Mouse (Mus musculus): ENCODE measurements around the gene Pigg.

Gene Pigg

GRCm38 (mm10) chr5:108357862-108358261 lies 45.5 kb downstream of the Pigg start:
- DNase-seq, result no peak

- no peak for DNase-seq
Measured at GRCm38 (mm10) chr5:108359491-108359890, 47.1 kb downstream of the Pigg start.

- DNase-seq, result no peak
Measured at GRCm38 (mm10) chr5:108360211-108360610, 47.8 kb downstream of the Pigg start.

GRCm38 (mm10) chr5:108362330-108362729 lies 49.9 kb downstream of the Pigg start:
- no peak for DNase-seq

- no peak for DNase-seq
Measured at GRCm38 (mm10) chr5:108366328-108366983, 54.0 kb downstream of the Pigg start.

- no peak for DNase-seq
Measured at GRCm38 (mm10) chr5:108366984-108367841, 54.8 kb downstream of the Pigg start.

GRCm38 (mm10) chr5:108367871-108368332 lies 55.5 kb downstream of the Pigg start, which contains the start of gene Gm42517:
TSS of gene Gm42517 (minus strand) at chr5:108367922.
- DNase-seq, result no peak

- no peak for DNase-seq
Measured at GRCm38 (mm10) chr5:108368446-108368845, 56.0 kb downstream of the Pigg start.

- no peak for DNase-seq
Measured at GRCm38 (mm10) chr5:108368851-108369621, 56.6 kb downstream of the Pigg start.

GRCm38 (mm10) chr5:108369964-108370363 lies 57.6 kb downstream of the Pigg start:
- DNase-seq, result no peak

- DNase-seq, result no peak
Measured at GRCm38 (mm10) chr5:108374079-108374478, 61.7 kb downstream of the Pigg start.

- DNase-seq, result no peak
Measured at GRCm38 (mm10) chr5:108376059-108376458, 63.6 kb downstream of the Pigg start.

- DNase-seq, result no peak
Measured at GRCm38 (mm10) chr5:108378346-108378745, 65.9 kb downstream of the Pigg start.

- DNase-seq, result no peak
Measured at GRCm38 (mm10) chr5:108385632-108386031, 73.2 kb downstream of the Pigg start.

- DNase-seq, result no peak
Measured at GRCm38 (mm10) chr5:108386449-108386848, 74.0 kb downstream of the Pigg start.

- DNase-seq, result no peak
Measured at GRCm38 (mm10) chr5:108388201-108388600, 75.8 kb downstream of the Pigg start, which contains the start of gene Pde6b. TSS of gene Pde6b (plus strand) at chr5:108388391.

- no peak for DNase-seq
Measured at GRCm38 (mm10) chr5:108389744-108390143, 77.3 kb downstream of the Pigg start.

Data from B cell, adult 2 months (primary cell).